Mouse (Mus musculus) B cell, adult 67 days (primary cell): ENCODE results near the gene Trim11. TPM values are rescaled to one million over a fixed set of nuclear protein-coding genes. Genes with fewer than 3 reads are reported as not detected.

ENCODE experiments used
- total RNA-seq, 2 experiments: library from RNA; stranded (reverse); gene quantifications; 4 replicates each; pipeline ENCODE4 v1.2.4; 2023

The Trim11 gene
- 100 to 1,000 TPM; 115 to 117 TPM for total RNA-seq

GRCm38 (mm10) chr11:58978027-58978705 is at the start of gene Trim11:
Gene Trim11, plus strand, starts transcription at chr11:58978093.

GRCm38 (mm10) chr11:58938322-58939087 is 39.4 kb upstream of the Trim11 start, which contains the start of gene Rnf187:
Gene Rnf187, minus strand, starts transcription at chr11:58938916.

GRCm38 (mm10) chr11:58948542-58949479 is 29.1 kb upstream of the Trim11 start, which contains the start of gene Hist3h2ba:
Gene Hist3h2ba, plus strand, starts transcription at chr11:58948920.

GRCm38 (mm10) chr11:58954420-58955142 is 23.3 kb upstream of the Trim11 start, which contains the start of the genes Hist3h2a and Trim17:
Gene Hist3h2a, plus strand, starts transcription at chr11:58954685.
Gene Trim17, plus strand, starts transcription at chr11:58954685.

Other genes with a start within 250 kb of the Trim11 start
- not detected for gene Olfr317, start 238.9 kb upstream of the Trim11 start, total RNA-seq
- gene Olfr316, start 225.4 kb upstream of the Trim11 start, total RNA-seq, result not detected
- not detected for gene Olfr315, start 204.9 kb upstream of the Trim11 start, total RNA-seq
- gene Olfr314, start 195.1 kb upstream of the Trim11 start, total RNA-seq, result not detected
- gene Fam183b, start 176.1 kb upstream of the Trim11 start, total RNA-seq, result not detected
- not detected for gene Olfr313, start 163.1 kb upstream of the Trim11 start, total RNA-seq
- not detected for gene Olfr312, start 148.9 kb upstream of the Trim11 start, total RNA-seq
- not detected for gene Olfr311, start 138.8 kb upstream of the Trim11 start, total RNA-seq
- gene Gm12258, start 130.9 kb upstream of the Trim11 start, total RNA-seq, result 10 to 100 TPM in 1 of 2 experiments, 1 to 10 TPM in 1; 5.7 to 14.9 TPM
- gene 2810021J22Rik, start 110.9 kb upstream of the Trim11 start, total RNA-seq, result 10 to 100 TPM in 1 of 2 experiments, 1 to 10 TPM in 1; 8.1 to 10.5 TPM
- 10 to 100 TPM; 14.8 to 18.2 TPM for gene Zfp39, start 73.9 kb upstream of the Trim11 start, total RNA-seq
- gene Btnl10, start 60.2 kb upstream of the Trim11 start, total RNA-seq, result not detected
- 100 to 1,000 TPM; 126 to 142 TPM for gene Rnf187, start 39.2 kb upstream of the Trim11 start, total RNA-seq
- gene Hist3h2ba, start 29.2 kb upstream of the Trim11 start, total RNA-seq, result 10 to 100 TPM; 15.2 to 21.8 TPM
- gene Hist3h2a, start 23.4 kb upstream of the Trim11 start, total RNA-seq, result 10 to 100 TPM; 60.7 to 79.3 TPM
- gene Trim17, start 23.4 kb upstream of the Trim11 start, total RNA-seq, result under 1 TPM; 0.21 to 0.35 TPM
- 1 to 10 TPM in 1 of 2 experiments, under 1 TPM in 1; 0.65 to 1.0 TPM for gene Obscn, start 158.3 kb downstream of the Trim11 start, total RNA-seq
- gene Iba57, start 185.6 kb downstream of the Trim11 start, total RNA-seq, result 10 to 100 TPM; 22.4 to 31.7 TPM
- gene Gjc2, start 205.1 kb downstream of the Trim11 start, total RNA-seq, result not detected
- 10 to 100 TPM; 30.7 to 37.2 TPM for gene Guk1, start 214.1 kb downstream of the Trim11 start, total RNA-seq
- 10 to 100 TPM; 16.5 to 18.9 TPM for gene Mrpl55, start 224.4 kb downstream of the Trim11 start, total RNA-seq
- 10 to 100 TPM; 29.3 to 32.6 TPM for gene 2310033P09Rik, start 230.2 kb downstream of the Trim11 start, total RNA-seq